Mouse (Mus musculus): ENCODE results near the gene Fnip2.
"Not testable (repeated sequence)": the region's sequence is repeated elsewhere in the genome, so short reads cannot be mapped to it uniquely, and the experiment has no call there.

DNA sequence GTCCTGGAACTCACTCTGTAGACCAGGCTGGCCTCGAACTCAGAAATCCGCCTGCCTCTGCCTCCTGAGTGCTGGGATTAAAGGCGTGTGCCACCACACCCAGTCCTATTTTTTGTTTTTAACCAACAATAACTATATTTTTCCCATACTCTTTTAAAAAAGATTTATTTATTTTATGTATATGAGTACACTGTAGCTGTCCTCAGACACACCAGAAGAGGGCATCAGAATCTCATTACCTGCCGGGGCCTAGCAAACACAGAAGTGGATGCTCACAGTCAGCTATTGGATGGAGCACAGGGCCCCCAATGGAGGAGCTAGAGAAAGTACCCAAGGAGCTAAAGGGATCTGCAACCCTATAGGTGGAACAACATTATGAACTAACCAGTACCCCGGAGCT is 5.8 kb upstream of the Fnip2 start:
- TF ChIP-seq CTCF, EP300 (IDR thresholded peaks at IDR 0.05; ENCODE audit: low read depth): not testable (repeated sequence)
